Mouse (Mus musculus) liver, postnatal 0 days (tissue): ENCODE measurements around the gene Kiss1.

ENCODE experiments used
- CTCF ChIP-seq: sonication (generic); IDR thresholded peaks from 2 replicates; pipeline ENCODE4 v1.5.1; 2016; ENCODE audit warnings: antibody characterized with exemption, low read depth
- EP300 ChIP-seq: IDR thresholded peaks from 2 replicates; pipeline ENCODE4 v1.6.1; 2016; ENCODE audit warnings: antibody characterized with exemption, low read depth, mild to moderate bottlenecking

GRCm38 (mm10) chr1:133347226-133347625 is 25.6 kb downstream of the Kiss1 start:
- TF ChIP-seq CTCF: no peak
- no peak for TF ChIP-seq EP300
